Mouse (Mus musculus) olfactory bulb, adult 2 months (tissue): ENCODE data around the gene Parvb.

ENCODE experiments used
- CTCF ChIP-seq: fragments of 200-500 bp; IDR thresholded peaks from 2 replicates; pipeline ENCODE4 v1.5.1; 2012; ENCODE audit warnings: low read depth, mild to moderate bottlenecking, low read length, moderate library complexity; ENCODE audit not compliant: insufficient read depth
- POLR2A ChIP-seq: fragments of 200-500 bp; IDR thresholded peaks from 2 replicates; pipeline ENCODE4 v1.6.1; 2012; ENCODE audit warnings: mild to moderate bottlenecking, low read depth, low read length, moderate library complexity; ENCODE audit not compliant: insufficient read depth

DNA sequence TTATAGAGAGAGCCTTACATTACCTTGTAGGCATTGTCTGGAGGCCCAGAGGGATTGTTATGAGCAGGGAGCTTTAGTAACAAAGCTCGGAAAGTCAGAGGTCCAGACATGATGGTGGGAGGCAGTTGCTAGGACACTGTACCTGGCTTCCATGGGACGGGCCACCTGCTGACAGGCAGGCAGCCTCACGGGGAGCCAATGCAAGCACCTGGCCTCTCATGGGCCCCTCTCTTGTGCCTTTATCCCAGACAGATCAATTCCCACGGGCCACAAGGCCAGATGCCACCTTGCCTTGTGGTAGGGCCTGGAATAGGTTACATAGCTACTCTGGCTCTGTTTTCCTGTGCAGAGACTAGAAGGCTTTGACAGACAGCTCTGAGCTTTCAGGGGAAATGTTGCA, 20.3 kb upstream of the Parvb start:
- TF ChIP-seq CTCF (no peak), POLR2A (no peak)
